Mouse (Mus musculus) liver, embryonic 18 days (tissue): ENCODE data around the gene Gm13277. TPM values are rescaled to one million over a fixed set of nuclear protein-coding genes. Genes with fewer than 3 reads are reported as not detected.

Source experiments
- polyA plus RNA-seq: library from polyadenylated mRNA; depleted of rRNA; stranded (reverse); fragments of >200 nt; gene quantifications from 2 replicates; pipeline ENCODE4 v1.2.3, GENCODE M21; 2012; rRNA removed

Gm13277 gene
- polyA plus RNA-seq, result not detected in 2 replicates

DNA sequence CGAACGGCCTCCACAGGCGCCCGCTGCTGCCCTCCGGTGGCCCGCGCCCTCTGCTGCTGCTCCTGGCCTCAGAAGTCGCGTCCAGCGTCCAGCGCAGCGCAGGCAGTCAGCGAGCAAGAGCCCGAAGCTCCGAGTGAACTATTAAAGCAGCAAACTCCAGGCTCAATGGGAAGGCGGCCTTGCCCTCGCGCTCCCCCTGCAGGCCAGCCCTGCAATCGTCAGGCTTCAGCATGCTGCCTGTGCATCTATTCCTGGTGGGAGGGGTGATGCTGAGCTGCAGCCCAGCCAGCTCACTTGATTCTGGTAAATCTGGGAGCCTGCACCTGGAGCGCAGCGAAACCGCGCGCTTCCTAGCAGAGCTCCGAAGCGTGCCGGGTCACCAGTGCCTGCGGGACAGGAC lies at the start of gene Gm13277:
Gm13277 (plus strand) TSS at position 231 of the 400 bp plus-strand sequence.

DNA sequence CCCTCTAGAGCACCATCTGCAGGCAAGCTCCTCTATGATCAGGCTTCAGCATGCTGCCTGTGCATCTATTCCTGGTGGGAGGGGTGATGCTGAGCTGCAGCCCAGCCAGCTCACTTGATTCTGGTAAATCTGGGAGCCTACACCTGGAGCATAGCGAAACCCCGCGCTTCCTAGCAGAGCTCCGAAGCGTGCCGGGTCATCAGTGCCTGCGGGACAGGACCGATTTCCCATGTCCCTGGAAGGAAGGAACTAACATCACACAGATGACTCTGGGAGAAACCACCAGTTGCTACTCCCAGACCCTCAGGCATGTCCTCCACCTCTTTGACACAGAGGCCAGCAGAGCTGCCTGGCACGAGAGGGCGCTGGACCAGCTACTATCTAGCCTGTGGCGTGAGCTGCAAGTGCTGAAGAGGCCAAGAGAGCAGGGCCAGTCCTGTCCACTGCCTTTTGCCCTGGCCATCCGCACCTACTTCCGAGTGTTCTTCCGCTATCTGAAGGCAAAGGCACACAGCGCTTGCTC lies 33.6 kb upstream of the Gm13277 start, which contains the start of gene Gm13271:
Gm13271 (plus strand) TSS at position 51 of the 523 bp plus-strand sequence.

GRCm38 (mm10) chr4:88759610-88760268 lies 28.7 kb upstream of the Gm13277 start, which contains the start of gene Gm13283:
Gm13283 (plus strand) TSS chr4:88760119.

GRCm38 (mm10) chr4:88773534-88773933 lies 14.9 kb upstream of the Gm13277 start, which contains the start of gene Gm13290:
Gm13290 (plus strand) TSS chr4:88773834.

GRCm38 (mm10) chr4:88776622-88777021 lies 11.8 kb upstream of the Gm13277 start, which contains the start of gene Gm13289:
Gm13289 (plus strand) TSS chr4:88776922.

GRCm38 (mm10) chr4:88779550-88779949 lies 8.9 kb upstream of the Gm13277 start, which contains the start of gene Gm13272:
Gm13272 (plus strand) TSS chr4:88779850.

DNA sequence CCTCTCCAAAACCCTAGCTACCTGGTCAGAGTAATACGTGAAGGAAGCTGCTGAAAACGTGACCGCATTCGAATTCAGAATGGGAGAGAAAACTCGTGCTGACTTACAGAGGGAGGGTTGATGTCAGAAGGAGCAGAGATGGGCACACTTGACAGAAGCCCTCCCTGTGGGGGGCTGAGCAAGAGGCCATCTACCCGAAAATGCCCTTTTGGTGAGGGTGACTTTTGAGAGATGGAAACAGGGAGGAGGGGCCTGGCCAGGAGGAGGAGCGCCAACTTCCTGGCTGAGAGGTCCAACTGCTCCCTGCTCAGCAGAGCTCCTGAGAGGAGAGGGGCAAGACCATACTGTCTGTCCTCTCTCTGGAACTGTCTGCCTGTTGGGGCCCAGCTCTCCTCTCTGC lies 6.6 kb upstream of the Gm13277 start, which contains the start of gene Ifnz:
Ifnz (plus strand) TSS at position 301 of the 400 bp plus-strand sequence.

DNA sequence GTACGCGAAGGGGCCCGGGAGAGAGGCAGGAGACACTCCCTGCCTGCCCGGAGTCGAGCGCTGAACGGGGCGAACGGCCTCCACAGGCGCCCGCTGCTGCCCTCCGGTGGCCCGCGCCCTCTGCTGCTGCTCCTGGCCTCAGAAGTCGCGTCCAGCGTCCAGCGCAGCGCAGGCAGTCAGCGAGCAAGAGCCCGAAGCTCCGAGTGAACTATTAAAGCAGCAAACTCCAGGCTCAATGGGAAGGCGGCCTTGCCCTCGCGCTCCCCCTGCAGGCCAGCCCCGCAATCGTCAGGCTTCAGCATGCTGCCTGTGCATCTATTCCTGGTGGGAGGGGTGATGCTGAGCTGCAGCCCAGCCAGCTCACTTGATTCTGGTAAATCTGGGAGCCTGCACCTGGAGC lies 3.0 kb upstream of the Gm13277 start, which contains the start of gene Gm13276:
Gm13276 (plus strand) TSS at position 301 of the 400 bp plus-strand sequence.

GRCm38 (mm10) chr4:88791250-88791649 lies 2.8 kb downstream of the Gm13277 start, which contains the start of gene Gm13278:
Gm13278 (plus strand) TSS chr4:88791550.

DNA sequence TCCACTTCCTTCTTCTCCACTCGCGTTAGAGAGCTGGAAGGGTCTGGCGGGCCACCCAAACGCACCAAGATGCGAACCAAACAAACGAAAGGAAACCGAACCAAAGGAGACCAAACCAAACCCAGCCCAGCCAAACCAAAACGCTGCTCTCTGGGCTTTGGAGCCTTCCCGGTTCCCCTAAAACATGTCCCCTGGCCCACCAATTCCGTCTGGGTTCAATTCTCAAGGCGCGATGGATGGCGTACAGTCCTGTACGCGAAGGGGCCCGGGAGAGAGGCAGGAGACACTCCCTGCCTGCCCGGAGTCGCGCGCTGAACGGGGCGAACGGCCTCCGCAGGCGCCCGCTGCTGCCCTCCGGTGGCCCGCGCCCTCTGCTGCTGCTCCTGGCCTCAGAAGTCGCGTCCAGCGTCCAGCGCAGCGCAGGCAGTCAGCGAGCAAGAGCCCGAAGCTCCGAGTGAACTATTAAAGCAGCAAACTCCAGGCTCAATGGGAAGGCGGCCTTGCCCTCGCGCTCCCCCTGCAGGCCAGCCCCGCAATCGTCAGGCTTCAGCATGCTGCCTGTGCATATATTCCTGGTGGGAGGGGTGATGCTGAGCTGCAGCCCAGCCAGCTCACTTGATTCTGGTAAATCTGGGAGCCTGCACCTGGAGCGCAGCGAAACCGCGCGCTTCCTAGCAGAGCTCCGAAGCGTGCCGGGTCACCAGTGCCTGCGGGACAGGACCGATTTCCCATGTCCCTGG lies 5.7 kb downstream of the Gm13277 start, which contains the start of gene Gm13275:
Gm13275 (plus strand) TSS at position 552 of the 740 bp plus-strand sequence.

GRCm38 (mm10) chr4:88797097-88797496 lies 8.7 kb downstream of the Gm13277 start, which contains the start of gene Gm13279:
Gm13279 (plus strand) TSS chr4:88797397.

GRCm38 (mm10) chr4:88799365-88799764 lies 10.9 kb downstream of the Gm13277 start, which contains the start of gene Gm13285:
Gm13285 (plus strand) TSS chr4:88799665.

DNA sequence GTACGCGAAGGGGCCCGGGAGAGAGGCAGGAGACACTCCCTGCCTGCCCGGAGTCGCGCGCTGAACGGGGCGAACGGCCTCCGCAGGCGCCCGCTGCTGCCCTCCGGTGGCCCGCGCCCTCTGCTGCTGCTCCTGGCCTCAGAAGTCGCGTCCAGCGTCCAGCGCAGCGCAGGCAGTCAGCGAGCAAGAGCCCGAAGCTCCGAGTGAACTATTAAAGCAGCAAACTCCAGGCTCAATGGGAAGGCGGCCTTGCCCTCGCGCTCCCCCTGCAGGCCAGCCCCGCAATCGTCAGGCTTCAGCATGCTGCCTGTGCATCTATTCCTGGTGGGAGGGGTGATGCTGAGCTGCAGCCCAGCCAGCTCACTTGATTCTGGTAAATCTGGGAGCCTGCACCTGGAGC lies 14.5 kb downstream of the Gm13277 start, which contains the start of gene Gm13287:
Gm13287 (plus strand) TSS at position 301 of the 400 bp plus-strand sequence.

DNA sequence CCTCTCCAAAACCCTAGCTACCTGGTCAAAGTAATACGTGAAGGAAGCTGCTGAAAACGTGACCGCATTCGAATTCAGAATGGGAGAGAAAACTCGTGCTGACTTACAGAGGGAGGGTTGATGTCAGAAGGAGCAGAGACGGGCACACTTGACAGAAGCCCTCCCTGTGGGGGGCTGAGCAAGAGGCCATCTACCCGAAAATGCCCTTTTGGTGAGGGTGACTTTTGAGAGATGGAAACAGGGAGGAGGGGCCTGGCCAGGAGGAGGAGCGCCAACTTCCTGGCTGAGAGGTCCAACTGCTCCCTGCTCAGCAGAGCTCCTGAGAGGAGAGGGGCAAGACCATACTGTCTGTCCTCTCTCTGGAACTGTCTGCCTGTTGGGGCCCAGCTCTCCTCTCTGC lies 16.8 kb downstream of the Gm13277 start, which contains the start of gene Gm13288:
Gm13288 (plus strand) TSS at position 301 of the 400 bp plus-strand sequence.

DNA sequence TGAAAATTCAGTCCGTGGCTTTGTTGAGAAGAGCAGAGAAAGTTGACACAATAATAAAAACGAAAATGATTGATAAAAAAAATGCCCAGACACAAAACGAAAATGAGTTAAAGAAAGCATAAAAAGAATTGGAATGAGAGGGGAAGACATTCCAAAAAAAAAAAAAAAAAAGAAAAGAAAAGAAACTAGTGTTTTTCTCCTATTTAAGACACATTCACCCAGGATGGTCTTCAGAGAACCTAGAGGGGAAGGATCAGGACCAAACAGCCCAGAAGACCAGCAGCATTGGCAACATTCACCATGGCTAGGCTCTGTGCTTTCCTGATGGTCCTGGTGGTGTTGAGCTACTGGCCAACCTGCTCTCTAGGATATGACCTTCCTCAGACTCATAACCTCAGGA lies 27.5 kb downstream of the Gm13277 start, which contains the start of gene Ifna7:
Ifna7 (plus strand) TSS at position 301 of the 400 bp plus-strand sequence.

GRCm38 (mm10) chr4:88819659-88820058 lies 31.2 kb downstream of the Gm13277 start, which contains the start of gene Ifna11:
Ifna11 (plus strand) TSS chr4:88819959.

DNA sequence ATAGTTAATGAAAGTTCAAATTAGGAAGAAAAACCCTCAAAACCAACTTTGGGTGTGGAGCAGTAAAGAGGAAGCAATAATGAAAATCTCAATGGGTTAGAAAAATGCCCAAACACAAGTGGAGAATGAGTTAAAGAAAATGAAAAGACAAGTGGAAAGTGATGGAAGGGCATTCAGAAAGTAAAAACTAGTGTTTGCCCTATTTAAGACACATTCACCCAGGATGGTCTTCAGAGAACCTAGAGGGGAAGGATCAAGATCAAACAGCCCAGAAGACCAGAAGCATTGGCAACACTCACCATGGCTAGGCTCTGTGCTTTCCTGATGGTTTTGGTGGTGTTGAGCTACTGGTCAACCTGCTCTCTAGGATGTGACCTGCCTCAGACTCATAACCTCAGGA lies 38.7 kb downstream of the Gm13277 start, which contains the start of gene Ifna6:
Ifna6 (plus strand) TSS at position 301 of the 400 bp plus-strand sequence.

GRCm38 (mm10) chr4:88835225-88835624 lies 46.8 kb downstream of the Gm13277 start, which contains the start of gene Ifna5:
Ifna5 (plus strand) TSS chr4:88835525.

